Mouse (Mus musculus) heart, embryonic 13.5 days (tissue): ENCODE measurements around the gene Cchcr1. TPM values are rescaled to one million over a fixed set of nuclear protein-coding genes. Genes with fewer than 3 reads are reported as not detected.
"Not testable (repeated sequence)": the region's sequence is repeated elsewhere in the genome, so short reads cannot be mapped to it uniquely, and the experiment has no call there.

ENCODE experiments used
- ATAC-seq: fragments of 200-750 bp; cut with Nextera tagmentation; 2 replicates; pipeline ENCODE4 v1.8.0; 2017; ENCODE audit warnings: moderate TSS enrichment; ENCODE audit not compliant: insufficient number of reproducible peaks, low FRiP score, low TSS enrichment; ENCODE audit errors: extremely low read depth
- H3K27ac ChIP-seq: fragments of 300-500 bp; sonication (generic); replicated peaks from 2 replicates; pipeline ENCODE4 v1.5.1; 2015; ENCODE audit warnings: moderate library complexity, mild to moderate bottlenecking, inconsistent platforms
- H3K27me3 ChIP-seq: fragments of 300-500 bp; sonication (generic); replicated peaks from 2 replicates; pipeline ENCODE4 v1.6.1; 2015; ENCODE audit warnings: mild to moderate bottlenecking, inconsistent platforms
- H3K36me3 ChIP-seq: fragments of 300-500 bp; sonication (generic); 2 replicates; pipeline ENCODE4 v1.6.1; 2015; ENCODE audit warnings: mild to moderate bottlenecking, inconsistent platforms
- H3K4me1 ChIP-seq: fragments of 300-500 bp; sonication (generic); 2 replicates; pipeline ENCODE4 v1.6.1; 2015; ENCODE audit warnings: inconsistent platforms
- H3K4me2 ChIP-seq: fragments of 300-500 bp; sonication (generic); 2 replicates; pipeline ENCODE4 v1.6.1; 2015; ENCODE audit warnings: inconsistent platforms, mild to moderate bottlenecking, moderate library complexity
- H3K4me3 ChIP-seq: fragments of 300-500 bp; sonication (generic); 2 replicates; pipeline ENCODE4 v1.5.1; 2015; ENCODE audit warnings: moderate library complexity, mild to moderate bottlenecking, inconsistent platforms
- H3K9ac ChIP-seq: fragments of 300-500 bp; sonication (generic); 2 replicates; pipeline ENCODE4 v1.6.1; 2015; ENCODE audit warnings: inconsistent platforms, mild to moderate bottlenecking, moderate library complexity
- H3K9me3 ChIP-seq: fragments of 300-500 bp; sonication (generic); 2 replicates; pipeline ENCODE4 v1.6.1; 2016; ENCODE audit warnings: inconsistent platforms
- WGBS: fragments of 180-500 bp; shearing (Covaris S2); methylation state at CpG from one replicate; pipeline ENCODE4 v1.1.7; 2015; ENCODE audit warnings: mixed read lengths; 5-methylcytosine and 5-hydroxymethylcytosine counted together
- polyA plus RNA-seq: library from polyadenylated mRNA; unstranded; fragments of >200 nt; fragmentation: Nextera tagmentation; extraction: Ambion mirVana; gene quantifications from 2 replicates; pipeline ENCODE4 v1.2.1, GENCODE M21; 2015

The Cchcr1 gene
- polyA plus RNA-seq, 1 experiment from 2014 or later, result 12.3 TPM

DNA sequence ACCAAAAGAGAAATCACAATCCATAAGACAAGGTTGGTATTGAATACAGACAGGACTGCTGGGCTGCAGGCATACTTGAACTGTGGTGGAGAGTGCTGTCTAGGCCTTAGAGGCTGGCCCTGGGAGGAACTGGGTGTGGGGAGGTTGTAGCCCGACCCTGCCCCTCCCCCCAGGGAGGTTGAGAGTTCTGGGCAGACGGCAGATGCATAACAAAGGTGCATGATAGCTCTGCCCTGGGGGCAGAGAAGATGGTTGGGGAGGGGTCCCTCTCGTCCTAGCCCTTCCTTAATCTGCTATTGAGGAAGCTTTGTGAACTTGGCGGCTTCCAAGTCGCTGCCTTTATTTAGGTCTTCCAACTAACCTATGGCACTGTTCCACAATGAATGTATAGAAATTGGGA is 13.1 kb upstream of the Cchcr1 start:
- WGBS, result 25% methylated on average over 5 of the region's 5 CpGs
- Histone ChIP-seq H3K4me2 (no peak overlapping the region), H3K4me1 (no peaks in the 10 kb centered on the region), H3K27ac (no peak overlapping the region), H3K9ac (no peak overlapping the region), H3K9me3 (no peaks in the 10 kb centered on the region), H3K4me3 (no peak overlapping the region), H3K36me3 (no peaks in the 10 kb centered on the region), H3K27me3 (peaks cover 70% of the 10 kb centered on the region)
- no peak for ATAC-seq

DNA sequence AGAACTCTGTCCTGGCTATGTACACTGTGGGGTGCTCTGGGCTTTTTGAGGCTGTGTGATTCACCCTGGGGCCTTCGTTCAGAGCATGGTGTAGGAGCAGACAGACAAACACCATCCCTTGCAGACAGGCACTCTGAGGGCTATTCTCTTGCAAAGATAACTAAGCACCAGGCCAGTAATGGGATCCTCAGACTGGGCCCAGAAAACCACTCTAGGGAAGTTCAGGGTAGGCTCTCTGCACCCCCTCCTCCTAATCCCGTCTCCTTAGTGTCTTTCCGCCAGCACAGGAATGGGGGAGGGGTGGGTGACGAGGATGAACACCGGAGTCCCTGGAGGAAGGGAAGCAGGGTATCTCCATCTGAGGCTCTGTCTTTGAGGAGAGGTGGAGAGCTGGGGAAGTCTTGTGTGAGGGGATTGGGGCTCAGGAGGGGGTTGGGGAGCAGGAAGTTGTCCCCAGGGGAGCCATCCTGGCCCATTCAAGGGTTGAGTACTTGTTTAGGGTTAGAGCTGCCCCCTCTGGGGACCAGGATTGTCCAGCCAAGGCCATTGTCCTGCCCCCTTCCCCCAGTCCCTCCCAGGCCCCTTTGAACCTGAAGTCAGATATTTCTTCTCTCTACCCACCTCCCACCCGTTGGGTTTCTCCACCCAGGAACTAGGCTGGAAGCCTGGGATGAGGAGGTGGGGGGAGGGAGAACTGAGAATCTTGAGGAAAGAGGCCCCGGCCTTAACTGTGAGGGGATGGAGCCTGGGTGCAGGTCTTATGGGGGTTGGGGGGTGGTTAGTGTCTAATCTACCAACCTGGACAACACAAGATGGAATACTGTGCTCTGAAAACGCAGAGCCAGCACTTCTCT is 12.0 kb upstream of the Cchcr1 start:
- no peaks in the 10 kb centered on the region for H3K9me3 ChIP-seq
- ATAC-seq, result no peak
- no peak overlapping the region for H3K27ac ChIP-seq
- H3K27me3 ChIP-seq, result peaks cover 80% of the 10 kb centered on the region
- no peak overlapping the region for H3K4me2 ChIP-seq
- H3K4me3 ChIP-seq, result no peak overlapping the region
- WGBS, result 24% methylated on average over 8 of the region's 8 CpGs
- H3K36me3 ChIP-seq, result no peaks in the 10 kb centered on the region
- no peak overlapping the region for H3K9ac ChIP-seq
- peaks cover 6% of the 10 kb centered on the region; the same call in 1 of the 2 replicates for H3K4me1 ChIP-seq

DNA sequence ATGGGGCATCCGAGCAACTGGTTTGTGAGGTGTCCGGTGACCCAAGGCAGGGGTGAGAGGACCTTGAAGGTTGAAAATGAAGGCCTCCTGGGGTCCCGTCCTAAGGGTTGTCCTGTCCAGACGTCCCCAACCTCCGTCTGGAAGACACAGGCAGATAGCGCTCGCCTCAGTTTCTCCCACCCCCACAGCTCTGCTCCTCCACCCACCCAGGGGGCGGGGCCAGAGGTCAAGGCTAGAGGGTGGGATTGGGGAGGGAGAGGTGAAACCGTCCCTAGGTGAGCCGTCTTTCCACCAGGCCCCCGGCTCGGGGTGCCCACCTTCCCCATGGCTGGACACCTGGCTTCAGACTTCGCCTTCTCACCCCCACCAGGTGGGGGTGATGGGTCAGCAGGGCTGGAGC is 11.1 kb upstream of the Cchcr1 start, which contains the start of gene Pou5f1:
TSS of gene Pou5f1 (plus strand) at position 243 of the 400 bp plus-strand sequence.
- no peak for ATAC-seq
- H3K27me3 ChIP-seq, result peaks cover 78% of the 10 kb centered on the region

DNA sequence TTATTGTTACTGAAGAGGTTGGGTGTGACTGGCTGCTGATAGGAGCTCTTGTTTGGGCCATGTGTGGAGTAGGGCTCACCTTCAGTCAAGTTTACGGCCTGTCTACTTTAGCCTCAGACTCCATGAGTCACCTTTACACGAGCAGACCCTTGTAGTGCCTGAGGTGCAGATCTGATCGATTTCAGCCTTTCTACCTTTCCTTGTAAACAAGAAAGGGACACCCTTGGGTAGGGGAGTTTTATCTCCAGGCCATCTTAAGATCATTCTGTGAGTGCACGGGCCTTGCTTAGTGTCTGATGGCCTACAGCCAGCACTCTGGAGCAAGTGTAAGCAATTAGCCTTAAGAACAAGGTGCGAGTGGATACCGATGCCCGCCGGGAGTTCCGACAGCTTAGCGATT is 10.0 kb upstream of the Cchcr1 start:
- Histone ChIP-seq H3K9me3 (no peaks in the 10 kb centered on the region), H3K27ac (no peak overlapping the region), H3K9ac (no peak overlapping the region), H3K4me1 (peaks cover 6% of the 10 kb centered on the region; the same call in 1 of the 2 replicates), H3K4me2 (no peak overlapping the region), H3K27me3 (peaks cover 77% of the 10 kb centered on the region), H3K36me3 (no peaks in the 10 kb centered on the region), H3K4me3 (no peak overlapping the region)
- WGBS, result 14% methylated on average over 10 of the region's 10 CpGs
- no peak for ATAC-seq

More for the DNA sequence above, 11.1 kb upstream of the Cchcr1 start, which contains the start of gene Pou5f1:
- Histone ChIP-seq H3K4me3 (no peak within 1 kb of the TSS), H3K9me3 (no peaks in the 10 kb centered on the region), H3K9ac (no peak within 1 kb of the TSS), H3K4me2 (no peak within 1 kb of the TSS), H3K27ac (no peak within 1 kb of the TSS), H3K4me1 (peaks cover 6% of the 10 kb centered on the region; the same call in 1 of the 2 replicates), H3K36me3 (no peaks in the 10 kb centered on the region)
- 28% methylated on average over 13 of the region's 13 CpGs for WGBS

DNA sequence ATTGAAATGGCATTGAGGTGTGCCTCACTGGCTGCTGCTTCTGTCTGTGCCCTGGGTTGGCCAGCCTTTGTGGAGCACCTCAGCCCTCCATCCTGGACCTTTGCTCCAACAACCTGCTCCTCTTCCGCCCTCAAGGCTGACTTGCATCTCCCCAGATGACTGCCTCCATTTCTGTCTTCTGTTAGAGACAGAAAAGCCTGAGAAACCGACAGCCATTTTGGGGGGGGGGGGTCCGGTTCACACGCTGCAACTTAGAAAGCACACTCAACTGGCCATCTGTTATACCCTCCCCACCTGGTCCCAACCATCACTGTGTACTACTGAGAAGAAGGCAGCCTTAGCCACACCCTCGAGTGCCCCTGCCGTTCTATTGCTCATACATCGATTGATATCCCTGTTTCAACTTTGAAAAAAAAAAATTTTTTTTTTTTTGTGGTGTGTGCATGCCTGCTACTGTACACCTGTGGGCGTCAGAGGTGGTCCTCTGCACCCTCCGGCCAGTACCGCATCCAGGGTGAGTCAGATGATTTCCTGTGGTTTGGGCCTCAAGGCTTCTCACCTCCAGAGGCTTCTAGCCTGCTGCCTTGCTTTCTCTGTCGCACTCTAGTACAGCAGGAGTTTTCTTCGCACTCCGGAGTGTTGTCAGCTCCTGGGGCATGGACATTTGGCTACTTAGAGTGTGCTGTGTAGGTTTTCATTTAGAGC is 9.2 kb upstream of the Cchcr1 start:
- Histone ChIP-seq H3K36me3 (peaks cover 7% of the 10 kb centered on the region), H3K27me3 (peaks cover 69% of the 10 kb centered on the region), H3K9me3 (no peaks in the 10 kb centered on the region), H3K4me1 (peaks cover 6% of the 10 kb centered on the region; the same call in 1 of the 2 replicates), H3K4me2 (no peak overlapping the region), H3K9ac (no peak overlapping the region), H3K4me3 (no peak overlapping the region), H3K27ac (no peak overlapping the region)
- 16% methylated on average over 13 of the region's 13 CpGs for WGBS
- ATAC-seq, result no peak

DNA sequence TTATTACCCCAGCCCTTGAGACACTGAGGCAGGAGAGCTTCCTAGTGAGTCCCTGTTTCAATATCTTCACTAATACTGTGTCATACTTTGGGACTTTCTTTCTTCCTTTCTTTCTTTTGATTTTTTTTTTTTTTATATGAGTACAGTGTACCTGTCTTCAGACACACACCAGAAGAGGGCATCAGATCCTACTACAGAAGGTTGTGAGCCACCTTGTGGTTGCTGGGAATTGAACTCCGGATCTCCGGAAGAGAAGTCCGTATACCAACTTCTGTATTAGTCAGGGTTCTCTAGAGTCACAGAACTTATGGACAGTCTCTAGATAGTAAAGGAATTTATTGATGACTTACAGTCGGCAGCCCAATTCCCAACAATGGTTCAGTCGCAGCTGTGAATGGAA is 8.6 kb upstream of the Cchcr1 start:
- Histone ChIP-seq H3K27me3 (peaks cover 64% of the 10 kb centered on the region), H3K36me3 (peaks cover 12% of the 10 kb centered on the region)
- not testable (repeated sequence) for ATAC-seq, H3K4me3 ChIP-seq, H3K9ac ChIP-seq, H3K4me1 ChIP-seq, H3K27ac ChIP-seq, H3K4me2 ChIP-seq, H3K9me3 ChIP-seq
- WGBS, result 41% methylated on average over 5 of the region's 5 CpGs

DNA sequence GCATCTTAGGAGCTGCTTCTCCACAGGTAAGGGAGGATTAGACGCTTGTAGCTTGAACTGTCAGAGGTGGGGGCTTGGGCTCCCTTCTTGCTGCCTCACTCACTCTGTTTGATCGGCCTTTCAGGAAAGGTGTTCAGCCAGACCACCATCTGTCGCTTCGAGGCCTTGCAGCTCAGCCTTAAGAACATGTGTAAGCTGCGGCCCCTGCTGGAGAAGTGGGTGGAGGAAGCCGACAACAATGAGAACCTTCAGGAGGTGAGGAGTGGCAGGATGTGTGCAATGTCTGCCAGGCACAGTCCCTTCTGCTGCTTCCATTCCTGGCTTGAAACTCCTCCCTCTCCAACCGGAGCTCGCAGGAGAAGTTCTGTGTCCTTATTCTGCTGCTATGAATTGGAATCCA is 7.6 kb upstream of the Cchcr1 start:
- 16% methylated on average over 8 of the region's 8 CpGs for WGBS
- ATAC-seq, result no peak
- Histone ChIP-seq H3K27me3 (peaks cover 54% of the 10 kb centered on the region), H3K9me3 (no peaks in the 10 kb centered on the region), H3K36me3 (peaks cover 20% of the 10 kb centered on the region), H3K27ac (no peak overlapping the region), H3K4me3 (no peak overlapping the region), H3K4me1 (peaks cover 10% of the 10 kb centered on the region), H3K4me2 (no peak overlapping the region), H3K9ac (no peak overlapping the region; the same call in 1 of the 2 replicates)

DNA sequence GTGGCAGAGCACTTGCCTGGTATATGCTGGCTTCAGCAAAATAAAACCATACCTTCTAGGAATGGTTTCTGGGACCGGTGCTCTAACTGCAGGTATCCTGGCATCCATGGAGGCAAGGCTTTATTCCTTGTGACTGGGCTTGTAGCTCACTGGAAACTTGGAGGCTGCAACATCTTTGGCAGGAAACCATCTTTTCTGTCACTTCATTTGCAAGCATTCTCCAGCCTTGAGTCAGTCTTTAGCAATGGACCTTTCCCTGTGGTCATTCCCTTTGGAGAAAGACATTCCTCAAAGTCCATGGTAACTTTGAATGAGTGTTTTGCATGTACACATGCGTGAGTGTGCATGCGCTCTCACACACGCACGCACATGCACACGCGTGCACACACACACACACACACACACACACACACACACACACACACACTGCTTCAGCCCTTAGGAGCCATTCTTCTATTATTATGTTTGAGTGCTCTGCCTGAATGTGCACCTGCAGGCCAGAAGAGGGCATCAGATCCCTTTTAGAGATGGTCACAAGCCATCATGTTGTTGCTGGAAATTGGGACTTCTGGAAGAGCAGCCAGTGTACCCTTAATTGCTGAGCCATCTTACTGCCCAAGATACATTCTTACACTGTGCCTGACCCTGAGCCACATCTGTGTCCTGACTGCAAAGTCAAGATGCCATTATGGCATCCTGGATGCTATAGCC is 3.8 kb upstream of the Cchcr1 start:
- H3K9me3 ChIP-seq, result no peaks in the 10 kb centered on the region
- H3K36me3 ChIP-seq, result peaks cover 23% of the 10 kb centered on the region
- no peak overlapping the region for H3K9ac ChIP-seq
- ATAC-seq, result no peak
- no peak overlapping the region for H3K4me2 ChIP-seq
- peaks cover 17% of the 10 kb centered on the region for H3K27me3 ChIP-seq
- 83% methylated on average over 7 of the region's 7 CpGs for WGBS
- no peak overlapping the region for H3K27ac ChIP-seq
- H3K4me3 ChIP-seq, result no peak overlapping the region
- peaks cover 35% of the 10 kb centered on the region for H3K4me1 ChIP-seq

DNA sequence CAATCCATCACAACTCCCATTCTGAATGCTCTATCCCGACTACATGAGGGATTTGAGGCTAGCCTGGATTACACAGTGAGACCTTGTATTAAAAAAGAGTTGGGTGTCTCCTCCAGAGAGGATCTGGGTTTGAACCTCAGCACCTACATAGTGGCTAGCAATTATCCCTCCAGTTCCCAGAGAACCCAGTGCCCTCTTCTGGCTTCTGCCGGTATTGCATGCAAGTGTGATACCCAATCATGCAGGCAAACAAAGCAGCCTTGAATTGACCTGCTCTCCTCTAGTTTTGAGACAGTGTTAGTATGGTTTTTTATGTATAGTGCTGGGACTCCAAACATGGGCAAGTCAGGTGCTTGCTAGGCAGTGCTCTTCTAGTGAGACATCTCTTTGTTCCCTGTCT is 3.0 kb upstream of the Cchcr1 start:
- Histone ChIP-seq H3K4me3 (peak overlapping the region; percentile 67; the same call in 1 of the 2 replicates), H3K36me3 (peaks cover 23% of the 10 kb centered on the region), H3K4me1 (peaks cover 41% of the 10 kb centered on the region), H3K9ac (peak overlapping the region; percentile 82), H3K27me3 (peaks cover 10% of the 10 kb centered on the region), H3K9me3 (no peaks in the 10 kb centered on the region), H3K27ac (no peak overlapping the region), H3K4me2 (peak overlapping the region; percentile 76; the same call in 1 of the 2 replicates)
- no peak for ATAC-seq
- WGBS, result 13% methylated on average over 2 of the region's 2 CpGs

DNA sequence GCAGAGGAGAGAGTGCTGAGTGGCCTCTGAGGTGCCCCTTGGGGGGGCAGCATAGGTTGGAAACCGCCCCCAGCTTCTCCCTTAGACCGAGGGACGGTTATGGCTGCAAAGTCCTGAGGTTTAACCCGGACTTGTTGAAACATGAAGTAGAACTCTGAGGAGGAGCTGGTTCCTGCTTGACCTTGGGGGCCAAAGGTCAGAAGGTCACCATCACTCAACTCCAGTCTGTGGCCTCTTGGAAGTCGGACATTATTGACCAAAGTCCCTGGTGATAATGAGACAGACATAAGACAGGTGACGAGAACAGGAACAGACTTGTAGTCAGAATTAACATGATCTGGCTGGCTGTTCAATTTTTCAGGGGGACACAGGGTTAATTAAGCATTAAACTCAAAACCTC is 2.1 kb upstream of the Cchcr1 start:
- ATAC-seq, result no peak
- H3K27ac ChIP-seq, result no peak overlapping the region
- peak overlapping the region; percentile 82 for H3K9ac ChIP-seq
- H3K4me3 ChIP-seq, result peak overlapping the region; percentile 67
- WGBS, result 62% methylated on average over 6 of the region's 6 CpGs
- peaks cover 35% of the 10 kb centered on the region for H3K4me1 ChIP-seq
- H3K27me3 ChIP-seq, result peaks cover 1% of the 10 kb centered on the region
- H3K9me3 ChIP-seq, result no peaks in the 10 kb centered on the region
- H3K4me2 ChIP-seq, result peak overlapping the region; percentile 76
- peaks cover 26% of the 10 kb centered on the region for H3K36me3 ChIP-seq
